Mouse (Mus musculus) MEL (cell line): ENCODE measurements around the gene Tmtc1.

ENCODE experiments used
- CHD2 ChIP-seq: IDR thresholded peaks from 2 replicates; pipeline ENCODE4 v1.6.1; 2011; ENCODE audit warnings: low read length, improper control_type of control experiment
- CTCF ChIP-seq, 3 experiments: IDR thresholded peaks in 2 of 3; conservative IDR thresholded peaks in 1 of 3; 2 replicates each; pipeline ENCODE4 v1.5.1; 2011 to 2012; ENCODE audit warnings: low read length in 3 of 3, low read depth in 2 of 3, mild to moderate bottlenecking in 2 of 3, improper control_type of control experiment in 1 of 3, inconsistent platforms in 1 of 3, mixed read lengths in 1 of 3, moderate library complexity in 1 of 3; ENCODE audit not compliant: control insufficient read depth in 1 of 3, insufficient read depth in 1 of 3, poor library complexity in 1 of 3, severe bottlenecking in 1 of 3
- EP300 ChIP-seq, 2 experiments: IDR thresholded peaks; 2 replicates each; pipeline ENCODE4 v1.6.1; 2011; ENCODE audit warnings: improper control_type of control experiment in 2 of 2, low read length in 2 of 2, low read depth in 1 of 2, mild to moderate bottlenecking in 1 of 2
- ETS1 ChIP-seq: IDR thresholded peaks from 2 replicates; pipeline ENCODE4 v1.6.1; 2012; ENCODE audit warnings: low read depth, mild to moderate bottlenecking, inconsistent platforms, low read length, improper control_type of control experiment, moderate library complexity
- KAT2A ChIP-seq: conservative IDR thresholded peaks from 2 replicates; pipeline ENCODE4 v1.6.1; 2012; ENCODE audit warnings: low read depth, low read length, improper control_type of control experiment, inconsistent platforms
- MAFK ChIP-seq: IDR thresholded peaks from 2 replicates; pipeline ENCODE4 v1.6.1; 2011; ENCODE audit warnings: low read depth, mild to moderate bottlenecking, low read length, improper control_type of control experiment, borderline replicate concordance
- MEF2A ChIP-seq: IDR thresholded peaks from 2 replicates; pipeline ENCODE4 v1.6.1; 2014; ENCODE audit warnings: low read depth, mild to moderate bottlenecking, inconsistent platforms, low read length, improper control_type of control experiment; ENCODE audit not compliant: poor library complexity, insufficient replicate concordance, severe bottlenecking; ENCODE audit errors: extremely low read depth
- NRF1 ChIP-seq: IDR thresholded peaks from 2 replicates; pipeline ENCODE4 v1.6.1; 2014; ENCODE audit warnings: low read depth, mild to moderate bottlenecking, inconsistent platforms, low read length, improper control_type of control experiment, moderate library complexity; ENCODE audit not compliant: poor library complexity, insufficient read depth, severe bottlenecking
- POLR2A ChIP-seq, 2 experiments: IDR thresholded peaks; 2 replicates each; pipeline ENCODE4 v1.6.1; 2011 to 2012; ENCODE audit warnings: low read length in 2 of 2, mild to moderate bottlenecking in 2 of 2, control low read depth in 1 of 2, improper control_type of control experiment in 1 of 2, low read depth in 1 of 2, moderate library complexity in 1 of 2; ENCODE audit not compliant: control insufficient read depth in 1 of 2, insufficient read depth in 1 of 2, poor library complexity in 1 of 2
- SMC3 ChIP-seq: IDR thresholded peaks from 2 replicates; pipeline ENCODE4 v1.6.1; 2011; ENCODE audit warnings: low read depth, low read length, improper control_type of control experiment
- USF2 ChIP-seq, 2 experiments: IDR thresholded peaks; 2 replicates each; pipeline ENCODE4 v1.6.1; 2011 to 2012; ENCODE audit warnings: improper control_type of control experiment in 2 of 2, low read length in 2 of 2, borderline replicate concordance in 1 of 2, inconsistent platforms in 1 of 2, low read depth in 1 of 2, mild to moderate bottlenecking in 1 of 2; ENCODE audit not compliant: insufficient read depth in 1 of 2
- ZC3H11A ChIP-seq: IDR thresholded peaks from 2 replicates; pipeline ENCODE4 v1.6.1; 2012; ENCODE audit warnings: low read depth, mild to moderate bottlenecking, inconsistent platforms, low read length, improper control_type of control experiment

DNA sequence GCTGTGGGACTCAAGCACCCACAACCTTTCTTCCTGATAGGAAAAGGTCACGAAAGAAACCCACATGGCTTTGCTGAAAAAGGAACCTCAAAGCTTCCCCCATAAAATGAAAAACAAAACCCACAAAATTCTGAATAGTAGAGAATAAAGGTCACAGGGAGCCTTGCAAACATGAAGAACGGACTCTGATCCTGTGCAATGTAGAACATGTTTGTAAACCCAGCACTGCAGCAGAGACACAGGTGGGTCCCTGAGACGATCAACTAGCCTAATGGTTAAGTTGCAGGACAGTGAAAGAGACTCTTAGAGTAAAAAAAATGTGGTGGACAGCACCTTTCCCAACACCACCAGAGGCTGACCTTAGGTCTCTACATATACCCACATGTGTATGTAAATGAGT is 244.5 kb downstream of the Tmtc1 start:
- TF ChIP-seq CTCF (IDR thresholded peaks at IDR 0.05 in 2 of 3, conservative IDR thresholded peaks at IDR 0.05 in 1 of 3; ENCODE audit: control insufficient read depth in 1 of 3, insufficient read depth in 1 of 3, low read depth in 2 of 3, low read length in 3 of 3, poor library complexity in 1 of 3, severe bottlenecking in 1 of 3) (no peak), MEF2A (no peak), CHD2 (no peak), ZC3H11A (no peak), KAT2A (no peak), MAFK (no peak), ETS1 (no peak), POLR2A (IDR thresholded peaks at IDR 0.05; ENCODE audit: control insufficient read depth in 1 of 2, insufficient read depth in 1 of 2, low read depth in 1 of 2, low read length in 2 of 2, poor library complexity in 1 of 2) (no peak), NRF1 (no peak), EP300 (IDR thresholded peaks at IDR 0.05; ENCODE audit: low read depth in 1 of 2, low read length in 2 of 2) (no peak), USF2 (IDR thresholded peaks at IDR 0.05; ENCODE audit: borderline replicate concordance in 1 of 2, insufficient read depth in 1 of 2, low read depth in 1 of 2, low read length in 2 of 2) (no peak), SMC3 (no peak)
